Mouse (Mus musculus): Measurements from ENCODE around the gene Camta1.

DNA sequence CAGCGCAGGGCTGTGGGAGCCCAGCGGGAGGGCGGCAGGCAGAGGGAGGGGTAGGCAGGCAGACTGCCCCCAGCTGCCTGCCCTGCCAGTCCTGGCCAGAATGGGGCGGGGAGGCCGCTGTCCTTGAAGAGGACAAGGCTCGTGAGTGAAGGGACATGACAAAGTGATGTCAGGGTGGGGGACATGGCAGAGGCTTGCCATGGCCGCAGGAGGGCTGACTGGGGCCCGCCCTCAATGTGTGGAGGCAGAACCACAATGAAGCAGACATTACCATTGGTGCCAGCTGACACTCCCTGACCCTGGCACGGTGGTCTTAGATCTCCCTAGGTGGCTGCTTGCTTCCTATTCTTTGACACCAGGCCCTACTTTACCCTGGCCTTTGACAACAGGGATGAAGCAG lies 635.2 kb downstream of the Camta1 start:
- TF ChIP-seq CTCF (conservative IDR thresholded peaks at IDR 0.05; ENCODE audit: low read length) (no peak), NANOG (IDR thresholded peaks at IDR 0.05; ENCODE audit: borderline replicate concordance, low read length) (no peak)
